Mouse (Mus musculus) liver, adult 2 months (tissue): ENCODE measurements around the gene Adgrl3. TPM values are rescaled to one million over a fixed set of nuclear protein-coding genes. Genes with fewer than 3 reads are reported as not detected.
"Not testable (repeated sequence)": the region's sequence is repeated elsewhere in the genome, so short reads cannot be mapped to it uniquely, and the experiment has no call there.

ENCODE experiments used
- DNase-seq: peaks from one replicate; pipeline ENCODE4 v3.0.0-alpha.2; 2011; ENCODE audit warnings: low read depth, low spot score; ENCODE audit errors: extremely low read depth
- H3K27ac ChIP-seq: fragments of 200-500 bp; replicated peaks from 2 replicates; pipeline ENCODE4 v1.5.1; 2012; ENCODE audit warnings: low read depth, mild to moderate bottlenecking, control low read depth, inconsistent platforms, low read length; ENCODE audit not compliant: insufficient read depth
- H3K27me3 ChIP-seq: fragments of 200-500 bp; 2 replicates; pipeline ENCODE4 v1.6.1; 2012; ENCODE audit warnings: mild to moderate bottlenecking, moderate library complexity, low read length, inconsistent platforms; ENCODE audit not compliant: control insufficient read depth, insufficient read depth
- H3K36me3 ChIP-seq: fragments of 200-500 bp; 2 replicates; pipeline ENCODE4 v1.6.1; 2012; ENCODE audit warnings: low read length, inconsistent platforms; ENCODE audit not compliant: control insufficient read depth, insufficient read depth
- H3K4me1 ChIP-seq: fragments of 200-500 bp; 2 replicates; pipeline ENCODE4 v1.6.1; 2011; ENCODE audit warnings: low read length; ENCODE audit not compliant: control insufficient read depth, insufficient read depth
- H3K4me3 ChIP-seq: fragments of 200-500 bp; 2 replicates; pipeline ENCODE4 v1.5.1; 2011; ENCODE audit warnings: low read depth, mild to moderate bottlenecking, control low read depth, low read length, moderate library complexity; ENCODE audit not compliant: insufficient read depth
- H3K79me2 ChIP-seq: fragments of 200-500 bp; 2 replicates; pipeline ENCODE4 v1.6.1; 2012; ENCODE audit warnings: inconsistent platforms, mild to moderate bottlenecking, low read length, moderate library complexity; ENCODE audit not compliant: control insufficient read depth, insufficient read depth
- H3K9ac ChIP-seq: fragments of 200-500 bp; 2 replicates; pipeline ENCODE4 v1.6.1; 2012; ENCODE audit warnings: low read depth, mild to moderate bottlenecking, control low read depth, inconsistent platforms, low read length
- CTCF ChIP-seq: fragments of 200-500 bp; IDR thresholded peaks from 2 replicates; pipeline ENCODE4 v1.5.1; 2011; ENCODE audit warnings: low read depth, low read length, control low read depth
- POLR2A ChIP-seq: fragments of 200-500 bp; IDR thresholded peaks from 2 replicates; pipeline ENCODE4 v1.6.1; 2011; ENCODE audit warnings: low read length, control low read depth; ENCODE audit not compliant: insufficient read depth; ENCODE audit errors: extremely low read depth
- WGBS: fragments of 180-500 bp; shearing (Covaris S2); methylation state at CpG from one replicate; pipeline ENCODE4 v1.1.7; 2018; 5-methylcytosine and 5-hydroxymethylcytosine counted together
- polyA plus RNA-seq: library from polyadenylated mRNA; depleted of rRNA; stranded (reverse); fragments of >200 nt; gene quantifications from 2 replicates; pipeline ENCODE4 v1.2.3, GENCODE M21; 2012
- total RNA-seq: library from RNA; depleted of rRNA; stranded (reverse); fragments of >200 nt; gene quantifications from 2 replicates; pipeline ENCODE4 v1.2.3, GENCODE M21; 2014

Adgrl3 gene
- total and polyA plus RNA-seq, 2 experiments, result 0.33 to 1.0 TPM

GRCm38 (mm10) chr5:81519497-81520382 is 499.8 kb downstream of the Adgrl3 start:
- 38% methylated on average over 11 of the region's 11 CpGs for WGBS
- H3K9ac ChIP-seq, result no peak overlapping the region
- no peak overlapping the region for H3K27ac ChIP-seq
- no peaks in the 10 kb centered on the region for H3K79me2 ChIP-seq
- H3K4me1 ChIP-seq, result peaks cover 4% of the 10 kb centered on the region; the same call in 1 of the 2 replicates
- H3K36me3 ChIP-seq, result no peaks in the 10 kb centered on the region
- TF ChIP-seq CTCF (peak; percentile 51; the same call in 1 of the 2 replicates), POLR2A (no peak)
- H3K4me3 ChIP-seq, result no peak overlapping the region
- DNase-seq, result peak; percentile 48
- H3K27me3 ChIP-seq, result 0 out of 2 replicates have a peak, but pooled peaks cover 2% of the 10 kb centered on the region

DNA sequence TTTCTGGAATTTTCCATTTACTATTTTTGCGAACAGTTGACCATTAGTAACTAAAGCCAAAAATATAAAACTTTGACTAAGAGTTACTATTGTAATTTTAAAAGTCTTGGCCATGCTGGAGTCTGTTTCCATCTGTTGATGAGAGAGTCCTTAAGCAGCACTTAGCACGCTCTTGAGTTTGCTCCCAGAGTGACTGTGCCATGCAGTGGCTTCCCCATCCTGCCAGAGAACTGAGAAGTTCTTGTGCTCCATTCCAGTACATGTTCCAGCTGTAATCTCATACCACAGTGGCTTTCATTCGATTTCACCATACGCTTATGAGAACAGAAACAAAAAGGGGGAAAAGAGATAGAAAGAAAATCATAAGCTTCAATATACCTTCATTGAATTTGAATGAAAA is 502.8 kb downstream of the Adgrl3 start:
- WGBS, result 75% methylated on average over 4 of the region's 4 CpGs
- no peak overlapping the region for H3K9ac ChIP-seq
- no peaks in the 10 kb centered on the region for H3K79me2 ChIP-seq
- H3K36me3 ChIP-seq, result no peaks in the 10 kb centered on the region
- H3K27ac ChIP-seq, result no peak overlapping the region
- H3K4me1 ChIP-seq, result peaks cover 4% of the 10 kb centered on the region; the same call in 1 of the 2 replicates
- H3K27me3 ChIP-seq, result 0 out of 2 replicates have a peak, but pooled peaks cover 2% of the 10 kb centered on the region
- H3K4me3 ChIP-seq, result no peak overlapping the region
- DNase-seq, result peak; percentile 40
- TF ChIP-seq CTCF (no peak), POLR2A (no peak)

DNA sequence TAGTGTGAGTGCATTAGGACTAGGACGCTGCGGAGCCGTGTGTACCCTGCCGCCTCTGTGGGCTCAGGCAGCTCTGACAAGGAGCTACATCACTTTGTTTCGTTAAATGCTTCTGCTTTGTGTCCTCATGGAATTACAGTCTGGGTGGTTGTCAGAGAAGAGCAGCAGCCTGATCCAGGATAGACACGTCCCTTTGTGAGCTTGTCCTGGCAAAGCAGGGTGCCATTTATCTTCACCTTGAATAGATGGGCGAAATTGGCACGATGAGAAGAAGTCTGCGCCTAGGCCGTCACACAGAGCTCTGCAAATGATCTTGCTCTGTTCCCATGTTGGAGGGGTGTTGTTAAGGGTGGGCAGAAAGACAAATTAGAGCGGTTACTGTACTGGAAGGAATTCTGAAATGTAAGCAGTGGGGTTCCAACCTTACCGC is 504.6 kb downstream of the Adgrl3 start:
- DNase-seq, result no peak
- 95% methylated on average over 12 of the region's 12 CpGs for WGBS
- H3K36me3 ChIP-seq, result no peaks in the 10 kb centered on the region
- TF ChIP-seq POLR2A, result no peak
- no peak for TF ChIP-seq CTCF
- H3K27ac ChIP-seq, result no peak overlapping the region
- no peaks in the 10 kb centered on the region for H3K27me3 ChIP-seq
- peaks cover 4% of the 10 kb centered on the region; the same call in 1 of the 2 replicates for H3K4me1 ChIP-seq
- H3K9ac ChIP-seq, result no peak overlapping the region
- no peaks in the 10 kb centered on the region for H3K79me2 ChIP-seq
- H3K4me3 ChIP-seq, result no peak overlapping the region

GRCm38 (mm10) chr5:81525326-81525725 is 505.4 kb downstream of the Adgrl3 start:
- H3K4me3 ChIP-seq, result no peak overlapping the region
- no peaks in the 10 kb centered on the region for H3K36me3 ChIP-seq
- H3K79me2 ChIP-seq, result no peaks in the 10 kb centered on the region
- H3K27me3 ChIP-seq, result no peaks in the 10 kb centered on the region
- H3K9ac ChIP-seq, result no peak overlapping the region
- H3K4me1 ChIP-seq, result peaks cover 4% of the 10 kb centered on the region; the same call in 1 of the 2 replicates
- 86% methylated on average over 2 of the region's 2 CpGs for WGBS
- DNase-seq, result no peak
- no peak for TF ChIP-seq POLR2A
- TF ChIP-seq CTCF, result no peak
- no peak overlapping the region for H3K27ac ChIP-seq

DNA sequence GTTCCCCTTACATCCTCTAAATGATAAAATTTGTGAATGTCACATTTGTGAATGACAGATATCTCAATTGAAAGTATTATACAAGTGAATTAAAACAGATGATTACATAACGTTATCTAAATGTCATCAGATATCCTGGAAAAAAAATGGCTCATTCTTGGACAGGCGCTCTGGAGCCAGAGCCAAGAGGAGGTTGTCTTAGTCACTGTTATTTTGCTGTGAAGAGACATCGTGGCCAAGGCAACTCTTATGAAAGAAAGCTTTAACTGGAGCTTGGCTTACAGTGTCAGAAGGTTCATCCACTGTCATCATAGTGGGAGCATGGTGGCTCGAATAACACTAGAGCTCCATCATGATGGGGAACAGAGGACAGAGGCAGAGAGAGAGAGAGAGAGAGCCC is 511.7 kb downstream of the Adgrl3 start:
- WGBS, result 59% methylated on average over 4 of the region's 4 CpGs
- no peak overlapping the region for H3K27ac ChIP-seq
- TF ChIP-seq POLR2A (no peak), CTCF (no peak)
- no peaks in the 10 kb centered on the region for H3K4me1 ChIP-seq
- no peaks in the 10 kb centered on the region for H3K36me3 ChIP-seq
- no peaks in the 10 kb centered on the region for H3K79me2 ChIP-seq
- DNase-seq, result peak; percentile 29
- H3K4me3 ChIP-seq, result no peak overlapping the region
- H3K27me3 ChIP-seq, result no peaks in the 10 kb centered on the region
- no peak overlapping the region for H3K9ac ChIP-seq

DNA sequence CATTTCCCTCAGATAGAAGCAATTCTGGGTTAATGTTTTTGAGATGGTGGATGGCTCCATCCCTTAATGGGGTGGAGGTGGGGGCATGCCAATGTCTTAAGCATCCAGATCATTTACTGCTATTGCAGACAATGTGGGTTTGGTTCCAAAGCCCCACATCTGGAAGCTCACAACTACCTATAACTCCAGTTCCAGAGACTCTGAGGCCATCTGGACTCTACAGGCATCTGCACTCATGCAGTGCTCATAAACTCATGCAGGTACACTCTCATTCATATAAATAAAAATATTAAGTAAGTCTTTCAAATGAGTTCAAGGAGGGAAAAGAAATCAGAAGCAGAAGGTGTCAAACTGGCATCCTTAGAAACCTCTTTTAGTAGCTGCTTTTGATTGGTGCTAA is 530.3 kb downstream of the Adgrl3 start:
- no peaks in the 10 kb centered on the region for H3K27me3 ChIP-seq
- H3K4me3 ChIP-seq, result no peak overlapping the region
- DNase-seq, result no peak
- no peak overlapping the region for H3K9ac ChIP-seq
- H3K79me2 ChIP-seq, result no peaks in the 10 kb centered on the region
- no peaks in the 10 kb centered on the region for H3K4me1 ChIP-seq
- no peak overlapping the region for H3K27ac ChIP-seq
- no peak for TF ChIP-seq CTCF
- no peak for TF ChIP-seq POLR2A
- no peaks in the 10 kb centered on the region for H3K36me3 ChIP-seq

GRCm38 (mm10) chr5:81555149-81555548 is 535.2 kb downstream of the Adgrl3 start:
- not testable (repeated sequence) for H3K4me3 ChIP-seq, H3K36me3 ChIP-seq, H3K79me2 ChIP-seq, H3K27ac ChIP-seq, H3K9ac ChIP-seq, H3K27me3 ChIP-seq, H3K4me1 ChIP-seq, DNase-seq
- 86% methylated on average over 2 of the region's 2 CpGs for WGBS
